Comparison of ENCODE assay signal across 18 mouse cellular contexts in the genomic region with DNA sequence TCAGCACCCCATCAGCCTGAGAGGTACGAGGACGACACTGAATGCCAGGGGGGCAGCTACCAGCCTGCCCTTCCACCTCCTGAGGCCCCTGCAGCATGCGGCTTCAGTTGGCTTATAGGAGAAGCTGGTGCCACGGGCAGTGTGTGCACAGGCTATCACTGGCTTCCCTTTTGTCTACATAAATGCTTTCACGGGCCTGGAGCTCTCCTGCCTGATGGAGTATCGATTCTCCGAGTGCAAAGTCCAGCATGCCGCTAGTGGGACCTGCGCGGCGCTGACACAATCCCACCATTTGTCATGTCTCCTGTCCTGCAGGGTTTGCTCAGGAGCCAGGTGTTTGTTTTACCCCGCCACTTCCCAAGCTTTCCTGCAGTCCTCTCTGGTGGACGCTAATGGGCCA. TPM values are rescaled to one million over a fixed set of nuclear protein-coding genes. Genes with fewer than 3 reads are reported as not detected.
DNase-seq lines count a peak whose midpoint lies in the region; ATAC-seq and TF ChIP-seq lines count a peak whose summit lies in the region.
"Had no signal": no experiment of that assay in that cellular context is flagged by ENCODE, and none has a peak within 500 bp of the region (broad histone marks: within the 10 kb centered on the region; RNA-seq: fewer than 3 reads in every experiment).

No protein-coding gene starts in this region.

- no peak for TF ChIP-seq POLR2A in heart, adult 2 months (IDR thresholded peaks at IDR 0.05; ENCODE audit: insufficient read depth, low read depth, low read length)

- peak overlapping the region; percentile 20; the same call in 1 of the 2 replicates for H3K27ac ChIP-seq in heart, embryonic 13.5 days (replicated peaks)
- no peak overlapping the region for H3K27ac ChIP-seq in heart, adult 2 months
- H3K27ac ChIP-seq in embryonic facial prominence, embryonic 13.5 days = no peak overlapping the region
- peak overlapping the region; percentile 14 for H3K27ac ChIP-seq in limb, embryonic 10.5 days
- peak overlapping the region; percentile 52 for H3K27ac ChIP-seq in liver, embryonic 16.5 days (ENCODE audit: low read length)
- H3K27ac ChIP-seq: embryonic facial prominence, embryonic 12.5 days; hindbrain, embryonic 15.5 days; midbrain, embryonic 12.5 days had no signal

- DNase-seq in heart, adult 2 months = no peak
- DNase-seq in limb, embryonic 10.5 days (ENCODE audit: low spot score) = no peak
- no peak for DNase-seq in B cell, adult 2 months
- no peak for DNase-seq in embryo, embryonic 9.5 days (ENCODE audit: extremely low spot score)
- DNase-seq: cerebellum, postnatal 36 days; kidney, adult 8-10 months; kidney, postnatal 4 days; lung, adult 18-20 months; lung, postnatal 4 days; right cerebral cortex, adult 18-20 months; spleen, adult 18-20 months had no signal

- peaks cover 39% of the 10 kb centered on the region for H3K27me3 ChIP-seq in heart, embryonic 13.5 days (replicated peaks)
- H3K27me3 ChIP-seq in heart, adult 2 months (ENCODE audit: control insufficient read depth, insufficient read depth, low read length) = no peaks in the 10 kb centered on the region
- H3K27me3 ChIP-seq in embryonic facial prominence, embryonic 13.5 days = peaks cover 27% of the 10 kb centered on the region
- peaks cover 6% of the 10 kb centered on the region; the same call in 1 of the 2 replicates for H3K27me3 ChIP-seq in limb, embryonic 10.5 days (ENCODE audit: low read depth, poor library complexity, severe bottlenecking)
- H3K27me3 ChIP-seq in liver, embryonic 16.5 days (ENCODE audit: control insufficient read depth, insufficient read depth, low read depth, low read length) = no peaks in the 10 kb centered on the region

- 50% methylated on average over 13 of the region's 13 CpGs for WGBS in heart, embryonic 13.5 days
- 73% methylated on average over 13 of the region's 13 CpGs for WGBS in heart, adult 2 months
- 74% methylated on average over 13 of the region's 13 CpGs for WGBS in embryonic facial prominence, embryonic 13.5 days
- WGBS in limb, embryonic 10.5 days = 61% methylated on average over 13 of the region's 13 CpGs
- WGBS in liver, embryonic 16.5 days (ENCODE audit: insufficient replicate concordance) = 61% methylated on average over 13 of the region's 13 CpGs

- TF ChIP-seq EP300 in heart, adult 2 months (IDR thresholded peaks at IDR 0.05; ENCODE audit: insufficient read depth, low read depth, low read length) = no peak

- peaks cover 83% of the 10 kb centered on the region for H3K4me1 ChIP-seq in heart, embryonic 13.5 days
- H3K4me1 ChIP-seq in heart, adult 2 months (ENCODE audit: control insufficient read depth, insufficient read depth, low read length) = peaks cover 1% of the 10 kb centered on the region; the same call in 1 of the 2 replicates
- peaks cover 68% of the 10 kb centered on the region for H3K4me1 ChIP-seq in embryonic facial prominence, embryonic 13.5 days
- peaks cover 91% of the 10 kb centered on the region for H3K4me1 ChIP-seq in limb, embryonic 10.5 days
- H3K4me1 ChIP-seq in liver, embryonic 16.5 days (ENCODE audit: control insufficient read depth, low read depth, low read length) = peaks cover 12% of the 10 kb centered on the region

- intact Hi-C loops in heart, adult 2 months (cut with DNase I) = no loop called here

- no peaks in the 10 kb centered on the region for H3K36me3 ChIP-seq in heart, embryonic 13.5 days
- H3K36me3 ChIP-seq in heart, adult 2 months (ENCODE audit: control insufficient read depth, insufficient read depth, low read length) = no peaks in the 10 kb centered on the region
- no peaks in the 10 kb centered on the region for H3K36me3 ChIP-seq in embryonic facial prominence, embryonic 13.5 days
- 0 out of 2 replicates have a peak, but pooled peaks cover 6% of the 10 kb centered on the region for H3K36me3 ChIP-seq in limb, embryonic 10.5 days
- no peaks in the 10 kb centered on the region for H3K36me3 ChIP-seq in liver, embryonic 16.5 days (ENCODE audit: control insufficient read depth, insufficient read depth)
- H3K36me3 ChIP-seq: embryonic facial prominence, embryonic 12.5 days; hindbrain, embryonic 15.5 days; midbrain, embryonic 12.5 days had no signal

- peak overlapping the region; percentile 27 for H3K4me2 ChIP-seq in heart, embryonic 13.5 days
- H3K4me2 ChIP-seq in embryonic facial prominence, embryonic 13.5 days = no peak overlapping the region
- H3K4me2 ChIP-seq in liver, embryonic 16.5 days (ENCODE audit: low read depth, low read length) = 0 out of 2 replicates have a peak overlapping the region, but pooled peaks have one; percentile 8
- H3K4me2 ChIP-seq: embryonic facial prominence, embryonic 12.5 days; hindbrain, embryonic 15.5 days; midbrain, embryonic 12.5 days had no signal

- no peak for TF ChIP-seq CTCF in heart, adult 2 months (IDR thresholded peaks at IDR 0.05)

- peak overlapping the region; percentile 40; the same call in 1 of the 2 replicates for H3K9ac ChIP-seq in heart, embryonic 13.5 days
- no peak overlapping the region for H3K9ac ChIP-seq in heart, adult 2 months (ENCODE audit: low read depth, low read length)
- 0 out of 2 replicates have a peak overlapping the region, but pooled peaks have one; percentile 32 for H3K9ac ChIP-seq in embryonic facial prominence, embryonic 13.5 days
- no peak overlapping the region for H3K9ac ChIP-seq in liver, embryonic 16.5 days (ENCODE audit: low read depth, low read length)
- H3K9ac ChIP-seq: embryonic facial prominence, embryonic 12.5 days; hindbrain, embryonic 15.5 days; midbrain, embryonic 12.5 days had no signal

- no peaks in the 10 kb centered on the region for H3K9me3 ChIP-seq in heart, embryonic 13.5 days
- no peaks in the 10 kb centered on the region for H3K9me3 ChIP-seq in embryonic facial prominence, embryonic 13.5 days
- no peaks in the 10 kb centered on the region for H3K9me3 ChIP-seq in limb, embryonic 10.5 days (replicated peaks)
- H3K9me3 ChIP-seq in liver, embryonic 16.5 days (replicated peaks; ENCODE audit: control insufficient read depth, low read length) = no peaks in the 10 kb centered on the region
- H3K9me3 ChIP-seq: embryonic facial prominence, embryonic 12.5 days; hindbrain, embryonic 15.5 days; midbrain, embryonic 12.5 days had no signal

- no peak for ATAC-seq in heart, embryonic 13.5 days (ENCODE audit: extremely low read depth, insufficient number of reproducible peaks, low FRiP score, low TSS enrichment)
- ATAC-seq in embryonic facial prominence, embryonic 13.5 days (ENCODE audit: insufficient number of reproducible peaks, insufficient read depth, low FRiP score, low TSS enrichment, low read depth) = no peak
- peak; percentile 77 for ATAC-seq in liver, embryonic 16.5 days (ENCODE audit: low read depth)

- H3K79me2 ChIP-seq in heart, adult 2 months (replicated peaks; ENCODE audit: control insufficient read depth, insufficient read depth, low read length) = no peaks in the 10 kb centered on the region

- H3K4me3 ChIP-seq in heart, embryonic 13.5 days = no peak overlapping the region
- H3K4me3 ChIP-seq in heart, adult 2 months = no peak overlapping the region
- no peak overlapping the region for H3K4me3 ChIP-seq in embryonic facial prominence, embryonic 13.5 days
- H3K4me3 ChIP-seq in limb, embryonic 10.5 days = no peak overlapping the region
- H3K4me3 ChIP-seq in liver, embryonic 16.5 days (ENCODE audit: low read depth, low read length) = no peak overlapping the region
- H3K4me3 ChIP-seq: embryonic facial prominence, embryonic 12.5 days; hindbrain, embryonic 15.5 days; midbrain, embryonic 12.5 days; myocyte had no signal

RNA-seq across cellular contexts. Expression of gene Prdm16, which starts 44.1 kb away (rescaled TPM):
- polyA plus RNA-seq in heart, embryonic 13.5 days (2015; fragmentation: Nextera tagmentation; extraction: Ambion mirVana) = 15.3 and 19.3 TPM in 2 replicates
- total RNA-seq in heart, adult 2 months (2021) = 10 to 100 TPM; 16.8 to 18.1 TPM
- 7.6 and 10.8 TPM in 2 replicates for polyA plus RNA-seq in heart, adult 2 months (2012; rRNA removed)
- 39.0 and 46.0 TPM in 2 replicates for polyA plus RNA-seq in embryonic facial prominence, embryonic 13.5 days (2015; fragmentation: Nextera tagmentation; extraction: Ambion mirVana)
- 67.4 and 93.9 TPM in 2 replicates for polyA plus RNA-seq in limb, embryonic 10.5 days (2016; fragmentation: Nextera tagmentation; extraction: Ambion mirVana)
- polyA plus RNA-seq in liver, embryonic 16.5 days (2015; fragmentation: Nextera tagmentation; extraction: Ambion mirVana) = 2.1 TPM in 2 replicates
- polyA plus RNA-seq: myocyte had no signal

Comparison
In these comparisons a context has a peak if more than half of its experiments do, and no peak if none do; other contexts are left out.
1. H3K27ac ChIP-seq: peak in heart, embryonic 13.5 days (single experiment), limb, embryonic 10.5 days (single experiment) and liver, embryonic 16.5 days (single experiment); none in heart, adult 2 months (single experiment) and embryonic facial prominence, embryonic 13.5 days (single experiment).
2. H3K9ac ChIP-seq: peak in heart, embryonic 13.5 days (single experiment) and embryonic facial prominence, embryonic 13.5 days (single experiment); none in heart, adult 2 months (single experiment) and liver, embryonic 16.5 days (single experiment).